Mouse (Mus musculus): Measurements from ENCODE around the gene Prdm15. TPM values are rescaled to one million over a fixed set of nuclear protein-coding genes. Genes with fewer than 3 reads are reported as not detected.

The Prdm15 gene
- total and polyA plus RNA-seq, 3 experiments = 6.4 to 7.9 (median 7.3) TPM

- Histone ChIP-seq H3K27ac (ENCODE audit: insufficient read depth, low read depth) (no peak overlapping the region), H3K9me3 (replicated peaks; ENCODE audit: low read length) (no peaks in the 10 kb centered on the region), H3K79me2 (replicated peaks; ENCODE audit: control insufficient read depth, extremely low read depth, insufficient read depth, poor library complexity, severe bottlenecking) (no peaks in the 10 kb centered on the region), H3K27me3 (replicated peaks) (no peaks in the 10 kb centered on the region), H3K4me1 (ENCODE audit: control insufficient read depth in 1 of 2, insufficient read depth in 2 of 2) (no peaks in the 10 kb centered on the region), H3K4me3 (replicated peaks in 1 of 3; ENCODE audit: low read depth in 2 of 3, low read length in 2 of 3, poor library complexity in 1 of 3) (no peak overlapping the region), H3K9ac (ENCODE audit: insufficient read depth, low read depth) (no peak overlapping the region), H3K36me3 (replicated peaks in 1 of 2; ENCODE audit: control insufficient read depth in 1 of 2, insufficient read depth in 1 of 2, low read length in 1 of 2) (no peaks in the 10 kb centered on the region), H3K4me2 (ENCODE audit: insufficient read depth, low read depth, poor library complexity, severe bottlenecking) (no peak overlapping the region)
- no peak for DNase-seq (ENCODE audit: extremely low read depth)
- dilution Hi-C loops (cut with MboI; ENCODE audit: extremely low pct_ligation_motif_present, extremely low pct_unique_long_range_greater_than_20kb, low sequenced_read_pairs) (no loop called here), in situ Hi-C loops (cut with MboI; ENCODE audit: low pct_ligation_motif_present, low pct_unique_long_range_greater_than_20kb, low sequenced_read_pairs) (no loop called here)
- TF ChIP-seq MAZ (IDR thresholded peaks at IDR 0.05; ENCODE audit: low read depth, low read length) (no peak), SIN3A (IDR thresholded peaks at IDR 0.05; ENCODE audit: low read length) (no peak), USF1 (IDR thresholded peaks at IDR 0.05; ENCODE audit: low read depth, low read length) (no peak), MAX (IDR thresholded peaks at IDR 0.05; ENCODE audit: low read length) (no peak), GABPA (IDR thresholded peaks at IDR 0.05; ENCODE audit: insufficient replicate concordance, low read depth, low read length) (no peak), TCF12 (IDR thresholded peaks at IDR 0.05; ENCODE audit: low read depth, low read length) (no peak)
Measured at GRCm38 (mm10) chr16:97897346-97898024, 45.8 kb upstream of the Prdm15 start.

GRCm38 (mm10) chr16:97887762-97888161 is 36.1 kb upstream of the Prdm15 start:
- no peak overlapping the region for H3K4me3 ChIP-seq (replicated peaks in 1 of 3; ENCODE audit: low read depth in 2 of 3, low read length in 2 of 3, poor library complexity in 1 of 3)
- H3K9me3 ChIP-seq (replicated peaks; ENCODE audit: low read length) = no peaks in the 10 kb centered on the region
- no peak overlapping the region for H3K27ac ChIP-seq (ENCODE audit: insufficient read depth, low read depth)
- dilution Hi-C loops (cut with MboI; ENCODE audit: extremely low pct_ligation_motif_present, extremely low pct_unique_long_range_greater_than_20kb, low sequenced_read_pairs) = no loop called here
- in situ Hi-C loops (cut with MboI; ENCODE audit: low pct_ligation_motif_present, low pct_unique_long_range_greater_than_20kb, low sequenced_read_pairs) = no loop called here
- no peak for DNase-seq (ENCODE audit: extremely low read depth)
- no peaks in the 10 kb centered on the region for H3K79me2 ChIP-seq (replicated peaks; ENCODE audit: control insufficient read depth, extremely low read depth, insufficient read depth, poor library complexity, severe bottlenecking)
- H3K4me2 ChIP-seq (ENCODE audit: insufficient read depth, low read depth, poor library complexity, severe bottlenecking) = no peak overlapping the region
- H3K4me1 ChIP-seq (ENCODE audit: control insufficient read depth in 1 of 2, insufficient read depth in 2 of 2) = peaks cover 0 to 5% of the 10 kb centered on the region in 2 experiments; a peak in 1 of 4 replicates
- peaks cover 0 to 6% of the 10 kb centered on the region in 2 experiments for H3K36me3 ChIP-seq (replicated peaks in 1 of 2; ENCODE audit: control insufficient read depth in 1 of 2, insufficient read depth in 1 of 2, low read length in 1 of 2)
- no peak overlapping the region for H3K9ac ChIP-seq (ENCODE audit: insufficient read depth, low read depth)
- no peaks in the 10 kb centered on the region for H3K27me3 ChIP-seq (replicated peaks)
- TF ChIP-seq SIN3A (IDR thresholded peaks at IDR 0.05; ENCODE audit: low read length) (no peak), ZNF384 (IDR thresholded peaks at IDR 0.05; ENCODE audit: low read depth, low read length) (no peak), ZKSCAN1 (IDR thresholded peaks at IDR 0.05; ENCODE audit: borderline replicate concordance, low read depth, low read length) (no peak), USF2 (conservative IDR thresholded peaks at IDR 0.05; ENCODE audit: low read depth, low read length) (no peak), UBTF (IDR thresholded peaks at IDR 0.05; ENCODE audit: low read depth, low read length) (no peak), PAX5 (IDR thresholded peaks at IDR 0.05; ENCODE audit: low read length) (no peak), CHD1 (IDR thresholded peaks at IDR 0.05; ENCODE audit: low read depth, low read length) (no peak)

- Histone ChIP-seq H3K36me3 (replicated peaks in 1 of 2; ENCODE audit: control insufficient read depth in 1 of 2, insufficient read depth in 1 of 2, low read length in 1 of 2) (no peaks in the 10 kb centered on the region), H3K9ac (ENCODE audit: insufficient read depth, low read depth) (no peak overlapping the region), H3K9me3 (replicated peaks; ENCODE audit: low read length) (no peaks in the 10 kb centered on the region), H3K27me3 (replicated peaks) (no peaks in the 10 kb centered on the region), H3K4me2 (ENCODE audit: insufficient read depth, low read depth, poor library complexity, severe bottlenecking) (no peak overlapping the region), H3K4me1 (ENCODE audit: control insufficient read depth in 1 of 2, insufficient read depth in 2 of 2) (peaks cover 0 to 8% of the 10 kb centered on the region in 2 experiments; a peak in 1 of 4 replicates), H3K79me2 (replicated peaks; ENCODE audit: control insufficient read depth, extremely low read depth, insufficient read depth, poor library complexity, severe bottlenecking) (no peaks in the 10 kb centered on the region), H3K4me3 (replicated peaks in 1 of 3; ENCODE audit: low read depth in 2 of 3, low read length in 2 of 3, poor library complexity in 1 of 3) (no peak overlapping the region), H3K27ac (ENCODE audit: insufficient read depth, low read depth) (no peak overlapping the region)
- in situ Hi-C loops (cut with MboI; ENCODE audit: low pct_ligation_motif_present, low pct_unique_long_range_greater_than_20kb, low sequenced_read_pairs) (loop anchor here (5.0 kb wide), 2 partner anchors 34 to 76 kb away; no protein-coding TSS in a partner anchor), dilution Hi-C loops (cut with MboI; ENCODE audit: extremely low pct_ligation_motif_present, extremely low pct_unique_long_range_greater_than_20kb, low sequenced_read_pairs) (no loop called here)
- no peak for DNase-seq (ENCODE audit: extremely low read depth)
- TF ChIP-seq KAT2A (IDR thresholded peaks at IDR 0.05; ENCODE audit: insufficient replicate concordance, low read length) (no peak), TCF12 (IDR thresholded peaks at IDR 0.05; ENCODE audit: low read depth, low read length) (no peak), IRF4 (IDR thresholded peaks at IDR 0.05; ENCODE audit: low read depth, low read length) (no peak), ELF1 (IDR thresholded peaks at IDR 0.05; ENCODE audit: low read depth, low read length) (no peak), SIN3A (IDR thresholded peaks at IDR 0.05; ENCODE audit: low read length) (no peak), MXI1 (IDR thresholded peaks at IDR 0.05; ENCODE audit: low read depth, low read length) (no peak), E2F4 (IDR thresholded peaks at IDR 0.05; ENCODE audit: insufficient replicate concordance, low read depth, low read length) (no peak), MAZ (IDR thresholded peaks at IDR 0.05; ENCODE audit: low read depth, low read length) (no peak), PAX5 (IDR thresholded peaks at IDR 0.05; ENCODE audit: low read length) (no peak), RCOR1 (conservative IDR thresholded peaks at IDR 0.05; ENCODE audit: low read depth, low read length) (no peak), MAX (IDR thresholded peaks at IDR 0.05; ENCODE audit: low read length) (no peak), ZMIZ1 (IDR thresholded peaks at IDR 0.05; ENCODE audit: low read depth, low read length) (no peak), CHD2 (IDR thresholded peaks at IDR 0.05; ENCODE audit: low read length) (no peak), MYC (IDR thresholded peaks at IDR 0.05; ENCODE audit: low read depth, low read length) (no peak), ZNF384 (IDR thresholded peaks at IDR 0.05; ENCODE audit: low read depth, low read length) (no peak)
Measured at GRCm38 (mm10) chr16:97883696-97884095, 32.0 kb upstream of the Prdm15 start.

All from CH12.LX (cell line).